ENCODE assay signal across 8 mouse cellular contexts in genomic region chr10:105573306-105573907, GRCm38 (mm10). TPM values are rescaled to one million over a fixed set of nuclear protein-coding genes. Genes with fewer than 3 reads are reported as not detected.
DNase-seq lines count a peak whose midpoint lies in the region; ATAC-seq and TF ChIP-seq lines count a peak whose summit lies in the region.

No protein-coding gene starts in this region.

- WGBS in heart, embryonic 14.5 days, result under 1% methylated on average over 37 of the region's 37 CpGs
- under 1% methylated on average over 35 of the region's 37 CpGs for WGBS in kidney, postnatal 0 days
- WGBS in lung, embryonic 15.5 days, result 1% methylated on average over 37 of the region's 37 CpGs
- 1% methylated on average over 37 of the region's 37 CpGs for WGBS in olfactory bulb, adult 2 months

- TF ChIP-seq POLR2A in olfactory bulb, adult 2 months (IDR thresholded peaks at IDR 0.05; ENCODE audit: insufficient read depth, low read depth, low read length), result no peak

- H3K4me3 ChIP-seq in heart, embryonic 14.5 days (ENCODE audit: control insufficient read depth in 1 of 2, insufficient read depth in 1 of 2, low read depth in 1 of 2, low read length in 2 of 2), result peak overlapping the region; percentile 82 to 85
- H3K4me3 ChIP-seq in kidney, postnatal 0 days (replicated peaks; ENCODE audit: low read depth, low read length), result peak overlapping the region; percentile 63
- peak overlapping the region; percentile 64 for H3K4me3 ChIP-seq in lung, embryonic 15.5 days
- H3K4me3 ChIP-seq in olfactory bulb, adult 2 months (ENCODE audit: insufficient read depth, low read depth, low read length), result peak overlapping the region; percentile 86

- H3K4me2 ChIP-seq in heart, embryonic 14.5 days (ENCODE audit: low read length), result peak overlapping the region; percentile 95
- peak overlapping the region; percentile 81 for H3K4me2 ChIP-seq in kidney, postnatal 0 days (ENCODE audit: low read length)
- peak overlapping the region; percentile 92 for H3K4me2 ChIP-seq in lung, embryonic 15.5 days

- no peaks in the 10 kb centered on the region for H3K27me3 ChIP-seq in heart, embryonic 14.5 days (ENCODE audit: control insufficient read depth, insufficient read depth, low read length)
- no peaks in the 10 kb centered on the region for H3K27me3 ChIP-seq in kidney, postnatal 0 days (ENCODE audit: insufficient read depth, low read length)
- H3K27me3 ChIP-seq in lung, embryonic 15.5 days, result no peaks in the 10 kb centered on the region

- H3K9me3 ChIP-seq in heart, embryonic 14.5 days (ENCODE audit: control insufficient read depth, low read length), result no peaks in the 10 kb centered on the region
- no peaks in the 10 kb centered on the region for H3K9me3 ChIP-seq in kidney, postnatal 0 days (replicated peaks; ENCODE audit: low read length)
- no peaks in the 10 kb centered on the region for H3K9me3 ChIP-seq in lung, embryonic 15.5 days

- peaks cover 5 to 19% of the 10 kb centered on the region in 2 experiments; a peak in 2 of 4 replicates for H3K4me1 ChIP-seq in heart, embryonic 14.5 days (ENCODE audit: control insufficient read depth in 2 of 2, insufficient read depth in 2 of 2, low read length in 2 of 2)
- H3K4me1 ChIP-seq in kidney, postnatal 0 days (replicated peaks; ENCODE audit: insufficient read depth, low read length), result peaks cover 2% of the 10 kb centered on the region; the same call in 1 of the 2 replicates
- H3K4me1 ChIP-seq in lung, embryonic 15.5 days, result peaks cover 8% of the 10 kb centered on the region
- 0 out of 2 replicates have a peak, but pooled peaks cover 3% of the 10 kb centered on the region for H3K4me1 ChIP-seq in olfactory bulb, adult 2 months (ENCODE audit: control insufficient read depth, insufficient read depth, low read length)

- peak; percentile 43 for DNase-seq in ovary, postnatal 36 days (ENCODE audit: low spot score)
- no peak for DNase-seq in ovary, postnatal 10 days (ENCODE audit: low spot score)
- DNase-seq in embryo, embryonic 11.5 days (ENCODE audit: low read depth, low spot score), result peak; percentile 19
- DNase-seq in kidney, postnatal 0 days (ENCODE audit: low spot score), result peak; percentile 40
- DNase-seq in urinary bladder, postnatal 14 days (ENCODE audit: low spot score), result peak; percentile 77

- TF ChIP-seq CTCF in kidney, postnatal 0 days (IDR thresholded peaks at IDR 0.05; ENCODE audit: low read depth), result no peak
- TF ChIP-seq CTCF in olfactory bulb, adult 2 months (IDR thresholded peaks at IDR 0.05; ENCODE audit: insufficient read depth, low read depth, low read length), result no peak

- no peaks in the 10 kb centered on the region for H3K36me3 ChIP-seq in heart, embryonic 14.5 days (ENCODE audit: control insufficient read depth, insufficient read depth, low read length)
- H3K36me3 ChIP-seq in kidney, postnatal 0 days (ENCODE audit: insufficient read depth, low read length), result no peaks in the 10 kb centered on the region
- no peaks in the 10 kb centered on the region for H3K36me3 ChIP-seq in lung, embryonic 15.5 days

- H3K9ac ChIP-seq in heart, embryonic 14.5 days (ENCODE audit: low read length), result peak overlapping the region; percentile 82
- H3K9ac ChIP-seq in kidney, postnatal 0 days (ENCODE audit: low read depth, low read length), result peak overlapping the region; percentile 63
- peak overlapping the region; percentile 65 for H3K9ac ChIP-seq in lung, embryonic 15.5 days

- ATAC-seq in heart, embryonic 14.5 days (ENCODE audit: insufficient number of reproducible peaks, insufficient read depth, low FRiP score, low read depth), result no peak
- peak; percentile 0; the same call in 1 of the 2 replicates for ATAC-seq in kidney, postnatal 0 days (replicated peaks; ENCODE audit: low FRiP score, low read depth)
- peak; percentile 15; the same call in 1 of the 2 replicates for ATAC-seq in lung, embryonic 15.5 days (ENCODE audit: borderline replicate concordance, extremely low read depth, low FRiP score, low TSS enrichment)

- H3K27ac ChIP-seq in heart, embryonic 14.5 days (replicated peaks in 1 of 2; ENCODE audit: control insufficient read depth in 1 of 2, insufficient read depth in 1 of 2, low read depth in 2 of 2, low read length in 2 of 2), result peak overlapping the region; percentile 67 to 80
- H3K27ac ChIP-seq in kidney, postnatal 0 days, result peak overlapping the region; percentile 70
- H3K27ac ChIP-seq in lung, embryonic 15.5 days, result peak overlapping the region; percentile 80
- peak overlapping the region; percentile 76 for H3K27ac ChIP-seq in olfactory bulb, adult 2 months (ENCODE audit: insufficient read depth, low read depth, low read length)

RNA-seq across cellular contexts. Expression of gene Tmtc2, which starts 0.8 kb away (rescaled TPM):
- 2.5 and 3.3 TPM in 2 replicates for polyA plus RNA-seq in heart, embryonic 14.5 days (2014; fragmentation: Nextera tagmentation; extraction: Ambion mirVana)
- polyA plus RNA-seq in kidney, postnatal 0 days (2015; fragmentation: Nextera tagmentation; extraction: Ambion mirVana), result 4.5 and 5.2 TPM in 2 replicates
- 8.4 and 9.7 TPM in 2 replicates for polyA plus RNA-seq in lung, embryonic 15.5 days (2015; fragmentation: Nextera tagmentation; extraction: Ambion mirVana)
- not detected in 2 replicates for polyA plus RNA-seq in olfactory bulb, adult 2 months (2012; ENCODE audit: insufficient read depth, insufficient read length, low replicate concordance, missing spikeins)
